Mouse (Mus musculus): ENCODE measurements around the gene Ptgds. TPM values are rescaled to one million over a fixed set of nuclear protein-coding genes. Genes with fewer than 3 reads are reported as not detected.
A peak's percentile ranks its signal among the peaks of the same experiment; 100 is the strongest.

The Ptgds gene
- polyA plus RNA-seq (2015; fragmentation: Nextera tagmentation; extraction: Ambion mirVana) = 192 and 202 TPM in 2 replicates

GRCm38 (mm10) chr2:25469969-25470368 is at the start of gene Ptgds:
Gene Ptgds, minus strand, starts transcription at chr2:25470046.
- H3K27ac ChIP-seq (ENCODE audit: low read length) = peak within 1 kb of the TSS; percentile 98

GRCm38 (mm10) chr2:25509912-25510311 is 40.1 kb upstream of the Ptgds start:
- H3K9me3 ChIP-seq (replicated peaks; ENCODE audit: control insufficient read depth, low read length) = no peaks in the 10 kb centered on the region
- no peak overlapping the region for H3K4me3 ChIP-seq (ENCODE audit: low read length)
- H3K27me3 ChIP-seq (ENCODE audit: control insufficient read depth, insufficient read depth, low read length) = no peaks in the 10 kb centered on the region
- WGBS = 63% methylated on average over 3 of the region's 3 CpGs
- H3K4me2 ChIP-seq (ENCODE audit: low read depth, low read length) = no peak overlapping the region
- H3K9ac ChIP-seq (ENCODE audit: low read length) = no peak overlapping the region
- no peak overlapping the region for H3K27ac ChIP-seq (ENCODE audit: low read length)
- peaks cover under 1% of the 10 kb centered on the region; the same call in 1 of the 2 replicates for H3K36me3 ChIP-seq (ENCODE audit: control insufficient read depth, insufficient read depth)
- no peaks in the 10 kb centered on the region for H3K4me1 ChIP-seq (ENCODE audit: control insufficient read depth, insufficient read depth, low read length)
- no peak for ATAC-seq (replicated peaks; ENCODE audit: extremely low read depth, insufficient read depth, low FRiP score)

More at GRCm38 (mm10) chr2:25469969-25470368, at the start of gene Ptgds:
- ATAC-seq (replicated peaks; ENCODE audit: extremely low read depth, insufficient read depth, low FRiP score) = no peak
- WGBS = 32% methylated on average over 6 of the region's 6 CpGs
- peak within 1 kb of the TSS; percentile 51 for H3K4me2 ChIP-seq (ENCODE audit: low read depth, low read length)
- peaks cover 30% of the 10 kb centered on the region for H3K4me1 ChIP-seq (ENCODE audit: control insufficient read depth, insufficient read depth, low read length)
- peak within 1 kb of the TSS; percentile 62 for H3K9ac ChIP-seq (ENCODE audit: low read length)
- no peaks in the 10 kb centered on the region for H3K9me3 ChIP-seq (replicated peaks; ENCODE audit: control insufficient read depth, low read length)
- H3K36me3 ChIP-seq (ENCODE audit: control insufficient read depth, insufficient read depth) = no peaks in the 10 kb centered on the region
- no peaks in the 10 kb centered on the region for H3K27me3 ChIP-seq (ENCODE audit: control insufficient read depth, insufficient read depth, low read length)
- H3K4me3 ChIP-seq (ENCODE audit: low read length) = peak within 1 kb of the TSS; percentile 29

- Histone ChIP-seq H3K9me3 (replicated peaks; ENCODE audit: control insufficient read depth, low read length) (no peaks in the 10 kb centered on the region), H3K9ac (ENCODE audit: low read length) (no peak overlapping the region), H3K4me1 (ENCODE audit: control insufficient read depth, insufficient read depth, low read length) (peaks cover under 1% of the 10 kb centered on the region), H3K4me2 (ENCODE audit: low read depth, low read length) (no peak overlapping the region), H3K36me3 (ENCODE audit: control insufficient read depth, insufficient read depth) (peaks cover 21% of the 10 kb centered on the region), H3K27me3 (ENCODE audit: control insufficient read depth, insufficient read depth, low read length) (no peaks in the 10 kb centered on the region), H3K27ac (ENCODE audit: low read length) (no peak overlapping the region), H3K4me3 (ENCODE audit: low read length) (no peak overlapping the region)
- 42% methylated on average over 5 of the region's 5 CpGs for WGBS
- ATAC-seq (replicated peaks; ENCODE audit: extremely low read depth, insufficient read depth, low FRiP score) = no peak
These were observed 37.1 kb upstream of the Ptgds start for GRCm38 (mm10) chr2:25506964-25507363.

DNA sequence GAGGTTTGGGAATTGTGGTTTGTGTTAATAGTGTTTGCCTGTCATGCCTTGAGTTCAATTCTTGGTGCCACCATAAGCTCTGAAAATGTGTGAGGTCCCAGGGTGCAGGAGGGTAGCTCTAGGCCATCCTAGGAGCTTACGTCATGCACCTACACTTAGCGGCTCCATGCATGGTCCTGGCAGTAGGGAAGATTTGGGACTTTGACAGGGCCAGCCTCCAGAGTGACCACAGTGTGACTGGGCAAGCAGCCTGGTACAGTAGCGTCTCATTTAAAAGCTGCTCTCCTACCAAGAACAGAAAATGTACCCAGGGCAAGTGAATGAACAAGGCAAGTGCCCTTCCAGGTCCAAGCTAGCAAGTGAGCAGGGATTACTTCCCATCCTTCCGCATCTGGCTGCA is 36.0 kb upstream of the Ptgds start:
- Histone ChIP-seq H3K4me3 (ENCODE audit: low read length) (no peak overlapping the region), H3K27me3 (ENCODE audit: control insufficient read depth, insufficient read depth, low read length) (no peaks in the 10 kb centered on the region), H3K27ac (ENCODE audit: low read length) (no peak overlapping the region), H3K4me2 (ENCODE audit: low read depth, low read length) (no peak overlapping the region), H3K4me1 (ENCODE audit: control insufficient read depth, insufficient read depth, low read length) (peaks cover 7% of the 10 kb centered on the region), H3K9ac (ENCODE audit: low read length) (no peak overlapping the region), H3K36me3 (ENCODE audit: control insufficient read depth, insufficient read depth) (peaks cover 21% of the 10 kb centered on the region), H3K9me3 (replicated peaks; ENCODE audit: control insufficient read depth, low read length) (no peaks in the 10 kb centered on the region)
- no peak for ATAC-seq (replicated peaks; ENCODE audit: extremely low read depth, insufficient read depth, low FRiP score)
- 96% methylated on average over 4 of the region's 4 CpGs for WGBS

DNA sequence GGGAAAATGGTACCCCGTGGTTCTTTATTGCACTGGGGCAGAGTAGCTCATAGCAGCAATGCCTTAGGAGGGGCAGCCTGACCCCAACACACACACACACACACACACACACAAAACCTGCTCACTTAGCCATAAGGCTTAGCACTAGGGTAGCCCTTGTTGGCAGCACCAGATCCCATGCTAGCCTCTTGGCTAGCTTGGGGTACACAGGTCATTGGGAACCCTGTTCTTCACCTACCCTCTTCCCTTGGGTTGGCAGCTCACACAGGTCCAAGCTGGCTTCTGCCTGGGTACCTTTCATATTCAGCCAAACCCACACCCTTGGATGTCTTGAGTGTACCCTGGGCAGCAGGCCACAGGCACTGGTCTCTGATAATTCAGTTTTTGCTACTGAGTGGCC is 35.2 kb upstream of the Ptgds start:
- no peak overlapping the region for H3K27ac ChIP-seq (ENCODE audit: low read length)
- H3K9ac ChIP-seq (ENCODE audit: low read length) = no peak overlapping the region
- H3K27me3 ChIP-seq (ENCODE audit: control insufficient read depth, insufficient read depth, low read length) = no peaks in the 10 kb centered on the region
- ATAC-seq (replicated peaks; ENCODE audit: extremely low read depth, insufficient read depth, low FRiP score) = no peak
- peaks cover 21% of the 10 kb centered on the region for H3K36me3 ChIP-seq (ENCODE audit: control insufficient read depth, insufficient read depth)
- no peak overlapping the region for H3K4me3 ChIP-seq (ENCODE audit: low read length)
- no peak overlapping the region for H3K4me2 ChIP-seq (ENCODE audit: low read depth, low read length)
- WGBS = 95% methylated on average over 1 of the region's 1 CpGs
- H3K9me3 ChIP-seq (replicated peaks; ENCODE audit: control insufficient read depth, low read length) = no peaks in the 10 kb centered on the region
- H3K4me1 ChIP-seq (ENCODE audit: control insufficient read depth, insufficient read depth, low read length) = peaks cover 9% of the 10 kb centered on the region

DNA sequence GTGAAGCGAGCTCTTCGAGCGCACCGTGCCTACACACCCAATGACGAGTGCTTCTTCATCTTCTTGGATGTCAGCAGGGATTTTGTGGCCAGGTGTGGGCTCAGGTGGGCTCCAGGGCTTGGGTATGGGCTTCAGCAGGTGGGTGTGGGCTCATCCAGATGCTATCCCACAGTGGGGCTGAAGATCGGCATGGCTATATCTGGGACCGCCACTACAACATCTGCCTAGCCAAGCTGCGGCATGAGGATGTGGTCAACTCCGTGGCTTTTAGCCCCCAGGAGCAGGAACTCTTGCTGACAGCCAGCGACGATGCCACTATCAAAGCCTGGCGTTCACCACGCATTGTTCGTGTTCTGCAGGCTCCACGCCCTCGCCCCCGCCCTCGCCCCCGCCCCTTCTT is 34.7 kb upstream of the Ptgds start:
- H3K4me3 ChIP-seq (ENCODE audit: low read length) = no peak overlapping the region
- no peaks in the 10 kb centered on the region for H3K9me3 ChIP-seq (replicated peaks; ENCODE audit: control insufficient read depth, low read length)
- peaks cover 21% of the 10 kb centered on the region for H3K36me3 ChIP-seq (ENCODE audit: control insufficient read depth, insufficient read depth)
- H3K4me1 ChIP-seq (ENCODE audit: control insufficient read depth, insufficient read depth, low read length) = peaks cover 10% of the 10 kb centered on the region
- H3K27me3 ChIP-seq (ENCODE audit: control insufficient read depth, insufficient read depth, low read length) = no peaks in the 10 kb centered on the region
- no peak overlapping the region for H3K4me2 ChIP-seq (ENCODE audit: low read depth, low read length)
- H3K9ac ChIP-seq (ENCODE audit: low read length) = no peak overlapping the region
- no peak for ATAC-seq (replicated peaks; ENCODE audit: extremely low read depth, insufficient read depth, low FRiP score)
- H3K27ac ChIP-seq (ENCODE audit: low read length) = no peak overlapping the region
- WGBS = 89% methylated on average over 19 of the region's 19 CpGs

- H3K27me3 ChIP-seq (ENCODE audit: control insufficient read depth, insufficient read depth, low read length) = no peaks in the 10 kb centered on the region
- no peak overlapping the region for H3K27ac ChIP-seq (ENCODE audit: low read length)
- no peak overlapping the region for H3K4me3 ChIP-seq (ENCODE audit: low read length)
- ATAC-seq (replicated peaks; ENCODE audit: extremely low read depth, insufficient read depth, low FRiP score) = no peak
- H3K9ac ChIP-seq (ENCODE audit: low read length) = no peak overlapping the region
- peaks cover 21% of the 10 kb centered on the region for H3K36me3 ChIP-seq (ENCODE audit: control insufficient read depth, insufficient read depth)
- no peaks in the 10 kb centered on the region for H3K9me3 ChIP-seq (replicated peaks; ENCODE audit: control insufficient read depth, low read length)
- no peak overlapping the region for H3K4me2 ChIP-seq (ENCODE audit: low read depth, low read length)
- 86% methylated on average over 3 of the region's 3 CpGs for WGBS
- peaks cover 10% of the 10 kb centered on the region for H3K4me1 ChIP-seq (ENCODE audit: control insufficient read depth, insufficient read depth, low read length)
These were observed 32.9 kb upstream of the Ptgds start for GRCm38 (mm10) chr2:25502726-25503125.

DNA sequence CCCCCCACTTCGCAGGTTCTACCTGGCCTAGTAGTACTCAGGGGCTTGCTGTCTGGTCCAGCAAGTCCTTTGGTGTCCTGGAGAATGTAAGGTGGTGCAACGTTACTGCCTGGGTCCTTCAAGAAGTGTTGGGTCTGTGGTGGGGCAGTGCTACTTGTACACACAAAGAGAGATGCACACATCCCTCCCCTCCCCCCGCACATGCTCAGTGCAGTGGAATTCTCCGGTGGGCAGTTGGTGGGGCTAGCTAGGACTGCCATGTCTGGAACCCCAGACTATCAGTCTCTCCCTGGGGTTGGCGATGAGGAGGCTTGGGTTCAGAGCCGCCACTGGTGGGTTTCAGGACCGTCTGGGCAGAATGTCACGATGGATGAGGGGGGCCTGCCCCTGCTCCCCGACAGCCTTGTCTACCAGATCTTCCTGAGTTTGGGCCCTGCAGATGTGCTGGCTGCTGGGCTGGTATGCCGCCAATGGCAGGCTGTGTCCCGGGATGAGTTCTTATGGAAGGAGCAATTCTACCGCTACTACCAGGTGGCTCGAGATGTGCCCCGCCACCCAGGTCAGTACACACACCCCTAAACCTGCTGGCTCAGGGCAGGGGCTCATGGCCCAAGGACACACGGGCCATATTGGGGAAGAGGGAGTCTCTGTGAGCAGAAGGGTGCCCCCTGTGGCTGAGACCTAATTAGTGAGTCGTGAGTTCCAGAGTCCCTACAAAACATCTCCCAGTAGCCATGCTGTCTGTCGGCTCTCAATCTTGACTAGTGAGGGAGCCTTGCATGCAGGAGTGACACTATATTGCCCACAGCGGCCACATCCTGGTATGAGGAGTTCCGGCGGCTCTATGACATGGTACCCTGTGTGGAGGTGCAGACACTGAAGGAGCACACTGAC is 32.0 kb upstream of the Ptgds start, which contains the start of gene C8g:
TSS of gene C8g (minus strand) at position 127 of the 894 bp plus-strand sequence.
- no peak for ATAC-seq (replicated peaks; ENCODE audit: extremely low read depth, insufficient read depth, low FRiP score)
- peak within 1 kb of the TSS; percentile 64 for H3K27ac ChIP-seq (ENCODE audit: low read length)
- peak within 1 kb of the TSS; percentile 98 for H3K9ac ChIP-seq (ENCODE audit: low read length)
- no peaks in the 10 kb centered on the region for H3K27me3 ChIP-seq (ENCODE audit: control insufficient read depth, insufficient read depth, low read length)
- peaks cover 10% of the 10 kb centered on the region for H3K4me1 ChIP-seq (ENCODE audit: control insufficient read depth, insufficient read depth, low read length)
- 74% methylated on average over 20 of the region's 20 CpGs for whole genome bisulfite sequencing
- peak within 1 kb of the TSS; percentile 99 for H3K4me2 ChIP-seq (ENCODE audit: low read depth, low read length)
- peak within 1 kb of the TSS; percentile 96 for H3K4me3 ChIP-seq (ENCODE audit: low read length)
- no peaks in the 10 kb centered on the region for H3K9me3 ChIP-seq (replicated peaks; ENCODE audit: control insufficient read depth, low read length)
- H3K36me3 ChIP-seq (ENCODE audit: control insufficient read depth, insufficient read depth) = peaks cover 21% of the 10 kb centered on the region

All from heart, embryonic 16.5 days (tissue).